Comparison of ENCODE assay signal across 15 mouse cellular contexts in genomic region chr2:13634866-13635265, GRCm38 (mm10).
DNase-seq lines count a peak whose midpoint lies in the region; ATAC-seq and TF ChIP-seq lines count a peak whose summit lies in the region.
"Had no signal": no experiment of that assay in that cellular context is flagged by ENCODE, and none has a peak within 500 bp of the region (broad histone marks: within the 10 kb centered on the region; RNA-seq: fewer than 3 reads in every experiment).

No protein-coding gene starts in this region.

- no peak overlapping the region for H3K4me3 ChIP-seq in embryonic facial prominence, embryonic 11.5 days (ENCODE audit: low read depth, low read length)
- H3K4me3 ChIP-seq in embryonic facial prominence, embryonic 10.5 days, result no peak overlapping the region
- no peak overlapping the region for H3K4me3 ChIP-seq in kidney, postnatal 0 days (replicated peaks; ENCODE audit: low read depth, low read length)
- H3K4me3 ChIP-seq in embryonic facial prominence, embryonic 14.5 days (ENCODE audit: low read depth, low read length), result no peak overlapping the region
- H3K4me3 ChIP-seq: erythroblast, embryonic 14.5 days; heart, embryonic 13.5 days; hindbrain, embryonic 12.5 days; liver, embryonic 15.5 days had no signal

- no peaks in the 10 kb centered on the region for H3K36me3 ChIP-seq in embryonic facial prominence, embryonic 11.5 days (replicated peaks; ENCODE audit: control insufficient read depth, insufficient read depth, low read depth, low read length)
- no peaks in the 10 kb centered on the region for H3K36me3 ChIP-seq in embryonic facial prominence, embryonic 10.5 days (replicated peaks)
- no peaks in the 10 kb centered on the region for H3K36me3 ChIP-seq in kidney, postnatal 0 days (ENCODE audit: insufficient read depth, low read length)
- H3K36me3 ChIP-seq in embryonic facial prominence, embryonic 14.5 days (ENCODE audit: control insufficient read depth, insufficient read depth, low read length), result no peaks in the 10 kb centered on the region
- H3K36me3 ChIP-seq: heart, embryonic 13.5 days; hindbrain, embryonic 12.5 days; liver, embryonic 15.5 days had no signal

- DNase-seq in embryonic facial prominence, embryonic 11.5 days (ENCODE audit: low spot score), result peak; percentile 2
- DNase-seq in embryonic facial prominence, embryonic 10.5 days (ENCODE audit: low spot score), result no peak
- DNase-seq in kidney, postnatal 0 days (ENCODE audit: low spot score), result peak; percentile 11
- DNase-seq in kidney, postnatal 36 days, result no peak
- DNase-seq in CD4-positive, CD25-positive, alpha-beta regulatory T cell, adult 2 months (ENCODE audit: low read depth, low spot score), result peak; percentile 50
- peak; percentile 14 for DNase-seq in embryonic facial prominence, embryonic 14.5 days (ENCODE audit: low spot score)
- no peak for DNase-seq in ovary, postnatal 14 days (ENCODE audit: low spot score)
- no peak for DNase-seq in thymus, adult 18-20 months
- DNase-seq: adrenal gland, adult 2 months; cerebellum, postnatal 25 days; gastrocnemius, postnatal 10 days had no signal

- H3K27me3 ChIP-seq in embryonic facial prominence, embryonic 11.5 days (ENCODE audit: control insufficient read depth, insufficient read depth, low read length), result no peaks in the 10 kb centered on the region
- H3K27me3 ChIP-seq in embryonic facial prominence, embryonic 10.5 days (replicated peaks; ENCODE audit: low read depth, poor library complexity, severe bottlenecking), result no peaks in the 10 kb centered on the region
- no peaks in the 10 kb centered on the region for H3K27me3 ChIP-seq in kidney, postnatal 0 days (ENCODE audit: insufficient read depth, low read length)
- H3K27me3 ChIP-seq in embryonic facial prominence, embryonic 14.5 days (replicated peaks; ENCODE audit: control insufficient read depth, insufficient read depth, low read length), result no peaks in the 10 kb centered on the region
- H3K27me3 ChIP-seq: heart, embryonic 13.5 days; hindbrain, embryonic 12.5 days had no signal

- H3K4me2 ChIP-seq in embryonic facial prominence, embryonic 11.5 days (ENCODE audit: low read depth, low read length), result no peak overlapping the region
- no peak overlapping the region for H3K4me2 ChIP-seq in kidney, postnatal 0 days (ENCODE audit: low read length)
- no peak overlapping the region for H3K4me2 ChIP-seq in embryonic facial prominence, embryonic 14.5 days (ENCODE audit: low read depth, low read length)
- H3K4me2 ChIP-seq: heart, embryonic 13.5 days; hindbrain, embryonic 12.5 days; liver, embryonic 15.5 days had no signal

- no peaks in the 10 kb centered on the region for H3K4me1 ChIP-seq in embryonic facial prominence, embryonic 11.5 days (ENCODE audit: control insufficient read depth, insufficient read depth, low read length)
- H3K4me1 ChIP-seq in embryonic facial prominence, embryonic 10.5 days, result no peaks in the 10 kb centered on the region
- H3K4me1 ChIP-seq in kidney, postnatal 0 days (replicated peaks; ENCODE audit: insufficient read depth, low read length), result no peaks in the 10 kb centered on the region
- no peaks in the 10 kb centered on the region for H3K4me1 ChIP-seq in embryonic facial prominence, embryonic 14.5 days (ENCODE audit: control insufficient read depth, insufficient read depth, low read length)
- H3K4me1 ChIP-seq: heart, embryonic 13.5 days; hindbrain, embryonic 12.5 days; liver, embryonic 15.5 days had no signal

- no peak overlapping the region for H3K27ac ChIP-seq in embryonic facial prominence, embryonic 11.5 days (replicated peaks; ENCODE audit: low read depth, low read length)
- H3K27ac ChIP-seq in embryonic facial prominence, embryonic 10.5 days (replicated peaks), result no peak overlapping the region
- no peak overlapping the region for H3K27ac ChIP-seq in kidney, postnatal 0 days
- no peak overlapping the region for H3K27ac ChIP-seq in embryonic facial prominence, embryonic 14.5 days (replicated peaks; ENCODE audit: low read depth, low read length)
- H3K27ac ChIP-seq: heart, embryonic 13.5 days; hindbrain, embryonic 12.5 days; liver, embryonic 15.5 days had no signal

- H3K9ac ChIP-seq in embryonic facial prominence, embryonic 11.5 days (replicated peaks; ENCODE audit: low read length), result no peak overlapping the region
- H3K9ac ChIP-seq in kidney, postnatal 0 days (ENCODE audit: low read depth, low read length), result no peak overlapping the region
- H3K9ac ChIP-seq in embryonic facial prominence, embryonic 14.5 days (ENCODE audit: low read depth, low read length), result no peak overlapping the region
- H3K9ac ChIP-seq: heart, embryonic 13.5 days; hindbrain, embryonic 12.5 days; liver, embryonic 15.5 days had no signal

- no peaks in the 10 kb centered on the region for H3K9me3 ChIP-seq in embryonic facial prominence, embryonic 11.5 days (replicated peaks; ENCODE audit: control insufficient read depth, low read length)
- no peaks in the 10 kb centered on the region for H3K9me3 ChIP-seq in embryonic facial prominence, embryonic 10.5 days
- no peaks in the 10 kb centered on the region for H3K9me3 ChIP-seq in kidney, postnatal 0 days (replicated peaks; ENCODE audit: low read length)
- H3K9me3 ChIP-seq in embryonic facial prominence, embryonic 14.5 days (ENCODE audit: control insufficient read depth, low read length), result no peaks in the 10 kb centered on the region
- H3K9me3 ChIP-seq: heart, embryonic 13.5 days; hindbrain, embryonic 12.5 days; liver, embryonic 15.5 days had no signal

- no peak for ATAC-seq in embryonic facial prominence, embryonic 11.5 days (replicated peaks; ENCODE audit: insufficient number of reproducible peaks, low FRiP score, low TSS enrichment, low read depth)
- no peak for ATAC-seq in kidney, postnatal 0 days (replicated peaks; ENCODE audit: low FRiP score, low read depth)
- ATAC-seq in embryonic facial prominence, embryonic 14.5 days (ENCODE audit: low read depth), result no peak

- WGBS in embryonic facial prominence, embryonic 11.5 days, result 58% methylated on average over 1 of the region's 1 CpGs
- WGBS in embryonic facial prominence, embryonic 10.5 days, result 59% methylated on average over 1 of the region's 1 CpGs
- 35% methylated on average over 1 of the region's 1 CpGs for WGBS in kidney, postnatal 0 days
- 27% methylated on average over 1 of the region's 1 CpGs for WGBS in embryonic facial prominence, embryonic 14.5 days

- peak; percentile 46 for TF ChIP-seq CTCF in kidney, postnatal 0 days (IDR thresholded peaks at IDR 0.05; ENCODE audit: low read depth)

Comparison
In these comparisons a context has a peak if more than half of its experiments do, and no peak if none do; other contexts are left out.
1. DNase-seq: peak in embryonic facial prominence, embryonic 11.5 days (single experiment), kidney, postnatal 0 days (single experiment), CD4-positive, CD25-positive, alpha-beta regulatory T cell, adult 2 months (single experiment) and embryonic facial prominence, embryonic 14.5 days (single experiment); none in embryonic facial prominence, embryonic 10.5 days (single experiment), kidney, postnatal 36 days (0 of 2), ovary, postnatal 14 days (single experiment) and thymus, adult 18-20 months (0 of 2).